ENCODE assay signal across 31 mouse cellular contexts in genomic region chr2:68917010-68917409, GRCm38 (mm10). TPM values are rescaled to one million over a fixed set of nuclear protein-coding genes. Genes with fewer than 3 reads are reported as not detected.
DNase-seq lines count a peak whose midpoint lies in the region; ATAC-seq and TF ChIP-seq lines count a peak whose summit lies in the region.
"Had no signal": no experiment of that assay in that cellular context is flagged by ENCODE, and none has a peak within 500 bp of the region (broad histone marks: within the 10 kb centered on the region; RNA-seq: fewer than 3 reads in every experiment).

No protein-coding gene starts in this region.

- no peaks in the 10 kb centered on the region for H3K36me3 ChIP-seq in ES-E14 (ENCODE audit: control insufficient read depth, insufficient read depth, low read length, poor library complexity, severe bottlenecking)
- H3K36me3 ChIP-seq: embryonic facial prominence, embryonic 13.5 days; forebrain, embryonic 10.5 days; forebrain, embryonic 15.5 days; heart, embryonic 13.5 days; intestine, embryonic 15.5 days; midbrain, embryonic 10.5 days; neural tube, embryonic 12.5 days had no signal

- H3K9ac ChIP-seq in ES-E14 (ENCODE audit: insufficient read depth, low read depth, low read length, poor library complexity, severe bottlenecking) = no peak overlapping the region
- H3K9ac ChIP-seq: embryonic facial prominence, embryonic 13.5 days; forebrain, embryonic 15.5 days; heart, embryonic 13.5 days; intestine, embryonic 15.5 days; neural tube, embryonic 12.5 days had no signal

- H3K9me3 ChIP-seq in ES-E14 (ENCODE audit: control insufficient read depth, insufficient read depth, low read depth, low read length) = no peaks in the 10 kb centered on the region
- H3K9me3 ChIP-seq: embryonic facial prominence, embryonic 13.5 days; forebrain, embryonic 10.5 days; forebrain, embryonic 15.5 days; heart, embryonic 13.5 days; intestine, embryonic 15.5 days; midbrain, embryonic 10.5 days; neural tube, embryonic 12.5 days had no signal

- no peak for DNase-seq in layer of hippocampus, adult 2 months (ENCODE audit: low spot score in 2 of 2)
- DNase-seq in layer of hippocampus, adult 18-20 months (ENCODE audit: low spot score in 2 of 2) = no peak
- DNase-seq in ES-E14 (ENCODE audit: low read depth, low spot score) = no peak
- DNase-seq in c-Kit-positive CD71-positive TER-119-positive erythroid progenitor cells, embryonic 14.5 days (ENCODE audit: low spot score) = peak; percentile 30
- no peak for DNase-seq in adrenal gland, adult 2 months
- no peak for DNase-seq in cerebellum, adult 9-10 months
- DNase-seq: adrenal gland, postnatal 14 days; embryo, embryonic 11 days; gastrocnemius, adult 2 months; heart, postnatal 10 days; kidney, adult 8-10 months; kidney, postnatal 4 days; layer of hippocampus, adult 9-11 months; lung, adult 2 months; lung, postnatal 10 days; right cerebral cortex, adult 18-20 months; spleen, adult 18-20 months; thymus, postnatal 14 days had no signal

- in situ Hi-C loops in ES-E14 (cut with MboI; ENCODE audit: low sequenced_read_pairs in 2 of 2, unreplicated experiment in 2 of 2) = no loop called here

- H3K4me3 ChIP-seq in layer of hippocampus, adult 2 months = no peak overlapping the region
- H3K4me3 ChIP-seq in ES-E14 (ENCODE audit: insufficient read depth in 1 of 2, low read depth in 1 of 2, low read length in 2 of 2, poor library complexity in 1 of 2, severe bottlenecking in 1 of 2) = no peak overlapping the region
- H3K4me3 ChIP-seq: embryonic facial prominence, embryonic 13.5 days; forebrain, embryonic 10.5 days; forebrain, embryonic 15.5 days; gastrocnemius, adult 2 months; heart, embryonic 13.5 days; intestine, embryonic 15.5 days; midbrain, embryonic 10.5 days; myocyte; neural tube, embryonic 12.5 days had no signal

- H3K27ac ChIP-seq in layer of hippocampus, adult 2 months = peak overlapping the region; percentile 3; the same call in 1 of the 2 replicates
- no peak overlapping the region; the same call in 1 of the 2 replicates for H3K27ac ChIP-seq in ES-E14 (ENCODE audit: insufficient read depth, low read depth, low read length, poor library complexity, severe bottlenecking)
- H3K27ac ChIP-seq: embryonic facial prominence, embryonic 13.5 days; forebrain, embryonic 10.5 days; forebrain, embryonic 15.5 days; gastrocnemius, adult 2 months; heart, embryonic 13.5 days; hindbrain, postnatal 0 days; intestine, embryonic 15.5 days; kidney, postnatal 0 days; macrophage; midbrain, embryonic 10.5 days; neural tube, embryonic 12.5 days had no signal

- TF ChIP-seq CTCF in layer of hippocampus, adult 2 months (conservative IDR thresholded peaks at IDR 0.05) = no peak

- peaks cover 3 to 4% of the 10 kb centered on the region in 2 experiments; a peak in 2 of 4 replicates for H3K4me1 ChIP-seq in ES-E14 (ENCODE audit: control insufficient read depth in 2 of 2, insufficient read depth in 2 of 2, low read length in 2 of 2, poor library complexity in 1 of 2)
- H3K4me1 ChIP-seq: embryonic facial prominence, embryonic 13.5 days; forebrain, embryonic 10.5 days; forebrain, embryonic 15.5 days; intestine, embryonic 15.5 days; midbrain, embryonic 10.5 days; neural tube, embryonic 12.5 days had no signal

- 0 out of 2 replicates have a peak, but pooled peaks have one; percentile 68 for ATAC-seq in megakaryocyte-erythroid progenitor cell, adult 5-6 weeks (replicated peaks; ENCODE audit: low FRiP score, low TSS enrichment, poor library complexity, severe bottlenecking)
- ATAC-seq: forebrain, embryonic 15.5 days; hindbrain, postnatal 0 days; intestine, embryonic 15.5 days; Patski had no signal

TF ChIP-seq in ES-E14, 5 proteins besides CTCF, POLR2A, EP300 and RAD21:
- TF ChIP-seq ZC3H11A (IDR thresholded peaks at IDR 0.05; ENCODE audit: borderline replicate concordance, low read depth, low read length) = no peak
- peak; percentile 81 for TF ChIP-seq MAFK (IDR thresholded peaks at IDR 0.05; ENCODE audit: insufficient read depth, low read depth, low read length)

RNA-seq across cellular contexts. Expression of gene Cers6, which starts 55.8 kb away (rescaled TPM):
- 10 to 100 TPM; 92.2 to 97.2 TPM for total RNA-seq in layer of hippocampus, adult 2 months (2021)
- total RNA-seq in layer of hippocampus, adult 18-20 months (2021) = 10 to 100 TPM; 91.3 to 95.4 TPM
- total RNA-seq in ES-E14 (2012; rRNA removed) = 30.9 and 33.6 TPM in 2 replicates
- total RNA-seq in megakaryocyte-erythroid progenitor cell, adult 5-6 weeks (2014; fragmentation: Nextera tagmentation) = 0.79 and 2.8 TPM in 2 replicates
- 1.1 and 1.4 TPM in 2 replicates for total RNA-seq in megakaryocyte-erythroid progenitor cell, adult 5-6 weeks (2017)
- total RNA-seq in adrenal gland, adult 2 months (2021) = 1 to 10 TPM; 4.3 to 5.3 TPM
- 0.94 and 1.2 TPM in 2 replicates for polyA plus RNA-seq in adrenal gland, adult 2 months (2012; rRNA removed)
